Mouse (Mus musculus): Measurements from ENCODE around the gene Elane.

GRCm38 (mm10) chr10:79853392-79853791 is 32.7 kb upstream of the Elane start:
- TF ChIP-seq CTCF (IDR thresholded peaks at IDR 0.05; ENCODE audit: low read depth, low read length): no peak
- TF ChIP-seq POLR2A (IDR thresholded peaks at IDR 0.05; ENCODE audit: insufficient read depth, low read length): no peak

Measured in ES-Bruce4 (cell line).